Mouse (Mus musculus): ENCODE measurements at regions not wholly inside any gene's neighbourhood (a gene's known extent, or its start where the extent isn't known, plus 50 kb on each side); places are given as distances from the start of the nearest gene placed in this dataset.

GRCm38 (mm10) chr13:52702201-52702611, 119.2 kb downstream of the Syk start:
- DNase-seq, result no peak

GRCm38 (mm10) chr13:52703401-52704164, 120.6 kb downstream of the Syk start:
- DNase-seq, result no peak

GRCm38 (mm10) chr13:52704673-52705072, 121.7 kb downstream of the Syk start:
- no peak for DNase-seq

GRCm38 (mm10) chr13:52709580-52709979, 126.6 kb downstream of the Syk start:
- no peak for DNase-seq

GRCm38 (mm10) chr13:52711713-52712369, 128.9 kb downstream of the Syk start:
- peak; percentile 10 to 65 for DNase-seq

GRCm38 (mm10) chr13:52721463-52721862, 138.5 kb downstream of the Syk start:
- DNase-seq, result peak; percentile 14 to 22

- no peak for DNase-seq
These were observed 139.7 kb downstream of the Syk start for GRCm38 (mm10) chr13:52722718-52723117.

GRCm38 (mm10) chr13:52726043-52726442, 143.1 kb downstream of the Syk start:
- DNase-seq, result no peak

- no peak for DNase-seq
These were observed 143.6 kb downstream of the Syk start for GRCm38 (mm10) chr13:52726525-52726924.

- no peak for DNase-seq
These were observed 152.5 kb downstream of the Syk start for GRCm38 (mm10) chr13:52735453-52735933.

GRCm38 (mm10) chr13:52735934-52736523, 153.1 kb downstream of the Syk start:
- DNase-seq, result no peak

- no peak for DNase-seq
These were observed 155.2 kb downstream of the Syk start for GRCm38 (mm10) chr13:52738095-52738660.

- DNase-seq, result no peak
These were observed 158.4 kb downstream of the Syk start for GRCm38 (mm10) chr13:52741371-52741770.

- no peak for DNase-seq
These were observed 173.0 kb downstream of the Syk start for GRCm38 (mm10) chr13:52756005-52756404.

GRCm38 (mm10) chr13:52765508-52766181, 163.8 kb downstream of the Auh start:
- no peak for DNase-seq

- no peak for DNase-seq
These were observed 163.2 kb downstream of the Auh start for GRCm38 (mm10) chr13:52766236-52766635.

- no peak for DNase-seq
These were observed 159.5 kb downstream of the Auh start for GRCm38 (mm10) chr13:52769956-52770355.

- no peak for DNase-seq
These were observed 158.0 kb downstream of the Auh start for GRCm38 (mm10) chr13:52771518-52771917.

- DNase-seq, result no peak
These were observed 157.4 kb downstream of the Auh start for GRCm38 (mm10) chr13:52772081-52772480.

- no peak for DNase-seq
These were observed 152.0 kb downstream of the Auh start for GRCm38 (mm10) chr13:52777396-52778034.

GRCm38 (mm10) chr13:52778848-52779247, 150.6 kb downstream of the Auh start:
- no peak for DNase-seq
